Mouse (Mus musculus) inflammation-experienced regulatory T-cells, adult 6 months (primary cell): Measurements from ENCODE around the gene Lrrc59. TPM values are rescaled to one million over a fixed set of nuclear protein-coding genes. Genes with fewer than 3 reads are reported as not detected.

ENCODE experiments used
- polyA plus RNA-seq, 3 experiments: library from polyadenylated mRNA; unstranded; fragments of 100-300 nt; shearing (Covaris generic); gene quantifications; one replicate each; pipeline ENCODE4 v1.2.1; 2017

Lrrc59 gene
- polyA plus RNA-seq, 3 experiments from 2014 or later = 7.0 to 21.5 (median 9.9) TPM

Other genes with a start within 250 kb of the Lrrc59 start
- 1 to 10 TPM in 2 of 3 experiments, under 1 TPM in 1; 0.70 to 4.0 (median 1.9) TPM for gene Abcc3, start 236.8 kb upstream of the Lrrc59 start, polyA plus RNA-seq
- not detected for gene Cacna1g, start 155.6 kb upstream of the Lrrc59 start, polyA plus RNA-seq
- not detected for gene Spata20, start 143.6 kb upstream of the Lrrc59 start, polyA plus RNA-seq
- not detected for gene Epn3, start 129.8 kb upstream of the Lrrc59 start, polyA plus RNA-seq
- not detected for gene Mycbpap, start 108.0 kb upstream of the Lrrc59 start, polyA plus RNA-seq
- gene Rsad1, start 80.5 kb upstream of the Lrrc59 start, polyA plus RNA-seq = 1 to 10 TPM in 2 of 3 experiments, under 1 TPM in 1; 0.31 to 1.9 (median 1.6) TPM
- gene Chad, start 64.7 kb upstream of the Lrrc59 start, polyA plus RNA-seq = under 1 TPM; 0.43 to 0.69 (median 0.47) TPM
- 1 to 10 TPM; 2.1 to 3.0 (median 2.2) TPM for gene Acsf2, start 27.9 kb upstream of the Lrrc59 start, polyA plus RNA-seq
- 10 to 100 TPM; 60.7 to 91.2 (median 68.4) TPM for gene Mrpl27, start 24.0 kb downstream of the Lrrc59 start, polyA plus RNA-seq
- gene Eme1, start 24.2 kb downstream of the Lrrc59 start, polyA plus RNA-seq = 1 to 10 TPM; 1.2 to 9.8 (median 1.8) TPM
- 1 to 10 TPM; 3.2 to 7.4 (median 7.0) TPM for gene Xylt2, start 47.7 kb downstream of the Lrrc59 start, polyA plus RNA-seq
- gene Gm11541, start 74.7 kb downstream of the Lrrc59 start, polyA plus RNA-seq = not detected
- gene Cdc34b, start 112.0 kb downstream of the Lrrc59 start, polyA plus RNA-seq = under 1 TPM in 1 of 3 experiments, not detected in 2; 0.42 TPM
- gene Tmem92, start 152.9 kb downstream of the Lrrc59 start, polyA plus RNA-seq = not detected